Mouse (Mus musculus) myocyte (in vitro differentiated cells): Measurements from ENCODE around the gene Ddi2. TPM values are rescaled to one million over a fixed set of nuclear protein-coding genes. Genes with fewer than 3 reads are reported as not detected.

Experiments
- H3K27me3 ChIP-seq: one replicate; pipeline ENCODE4 v1.6.1; 2011; ENCODE audit not compliant: control insufficient read depth, insufficient read depth, insufficient read length
- H3K36me3 ChIP-seq: one replicate; pipeline ENCODE4 v1.6.1; 2011; ENCODE audit not compliant: control insufficient read depth, insufficient read depth
- H3K4me2 ChIP-seq: one replicate; pipeline ENCODE4 v1.6.1; 2011; ENCODE audit warnings: low read depth, control low read depth
- H3K4me3 ChIP-seq: one replicate; pipeline ENCODE4 v1.5.1; 2011; ENCODE audit warnings: mild to moderate bottlenecking, control low read depth, moderate library complexity
- H3K79me2 ChIP-seq: one replicate; pipeline ENCODE4 v1.6.1; 2011; ENCODE audit not compliant: control insufficient read depth, insufficient read depth
- H3ac ChIP-seq: one replicate; pipeline ENCODE4 v1.6.1; 2011; ENCODE audit not compliant: control insufficient read depth, insufficient read length
- CEBPB ChIP-seq: IDR thresholded peaks from 2 replicates; pipeline ENCODE4 v1.6.1; 2011; ENCODE audit warnings: mild to moderate bottlenecking, moderate library complexity; ENCODE audit not compliant: poor library complexity, insufficient read depth, severe bottlenecking
- E2F4 ChIP-seq: IDR thresholded peaks from one replicate; pipeline ENCODE4 v1.6.1; 2011; ENCODE audit warnings: mild to moderate bottlenecking, control low read depth, moderate library complexity; ENCODE audit not compliant: insufficient read depth
- MAX ChIP-seq: IDR thresholded peaks from one replicate; pipeline ENCODE4 v1.6.1; 2011; ENCODE audit warnings: low read depth, mild to moderate bottlenecking, control low read depth
- MYOD1 ChIP-seq, 3 experiments: IDR thresholded peaks; one replicate each; pipeline ENCODE4 v1.6.1; 2011; ENCODE audit warnings: control low read depth in 2 of 3, low read depth in 2 of 3, mild to moderate bottlenecking in 2 of 3, moderate library complexity in 1 of 3; ENCODE audit not compliant: insufficient read length in 2 of 3, control insufficient read depth in 1 of 3
- MYOG ChIP-seq, 3 experiments: IDR thresholded peaks; one replicate each; pipeline ENCODE4 v1.6.1; 2011; ENCODE audit warnings: control low read depth in 2 of 3, low read depth in 2 of 3, mild to moderate bottlenecking in 2 of 3; ENCODE audit not compliant: insufficient read length in 2 of 3, control insufficient read depth in 1 of 3, insufficient read depth in 1 of 3
- POLR2A ChIP-seq: IDR thresholded peaks from one replicate; pipeline ENCODE4 v1.6.1; 2011; ENCODE audit warnings: low read depth, mild to moderate bottlenecking, control low read depth, moderate library complexity; ENCODE audit not compliant: insufficient read length
- POLR2AphosphoS2 ChIP-seq: IDR thresholded peaks from one replicate; pipeline ENCODE4 v1.6.1; 2011; ENCODE audit warnings: low read depth, control low read depth; ENCODE audit not compliant: insufficient read length
- REST ChIP-seq: IDR thresholded peaks from one replicate; pipeline ENCODE4 v1.6.1; 2011; ENCODE audit warnings: mild to moderate bottlenecking, control low read depth, moderate library complexity; ENCODE audit not compliant: insufficient read depth, insufficient read length
- SRF ChIP-seq: IDR thresholded peaks from one replicate; pipeline ENCODE4 v1.6.1; 2011; ENCODE audit warnings: low read depth; ENCODE audit not compliant: control insufficient read depth, insufficient read length
- TCF12 ChIP-seq: IDR thresholded peaks from one replicate; pipeline ENCODE4 v1.6.1; 2011; ENCODE audit warnings: mild to moderate bottlenecking, control low read depth; ENCODE audit not compliant: poor library complexity, insufficient read depth, severe bottlenecking
- TCF3 ChIP-seq: IDR thresholded peaks from one replicate; pipeline ENCODE4 v1.6.1; 2011; ENCODE audit warnings: low read depth, control low read depth; ENCODE audit not compliant: insufficient read length
- USF1 ChIP-seq: IDR thresholded peaks from one replicate; pipeline ENCODE4 v1.6.1; 2011; ENCODE audit warnings: low read depth, mild to moderate bottlenecking, control low read depth, moderate library complexity
- polyA plus RNA-seq: library from polyadenylated mRNA; unstranded; fragments of >200 nt; fragmentation: generic; extraction: Trizol; gene quantifications from one replicate; pipeline ENCODE4 v1.2.1, GENCODE M21; 2012; ENCODE audit warnings: missing spikeins

Ddi2 gene
- polyA plus RNA-seq, 1 experiment: 10.6 TPM

GRCm38 (mm10) chr4:141660884-141661283, 62.3 kb downstream of the Ddi2 start:
- no peak for TF ChIP-seq USF1
- no peak for TF ChIP-seq MYOD1 (IDR thresholded peaks at IDR 0.05; ENCODE audit: control insufficient read depth in 1 of 3, insufficient read length in 2 of 3, low read depth in 2 of 3)
- TF ChIP-seq TCF3: no peak
- TF ChIP-seq TCF12: no peak
- no peak for TF ChIP-seq POLR2AphosphoS2
- TF ChIP-seq CEBPB: no peak
- no peak for TF ChIP-seq POLR2A
- no peak for TF ChIP-seq MAX
- no peak for TF ChIP-seq MYOG (IDR thresholded peaks at IDR 0.05; ENCODE audit: control insufficient read depth in 1 of 3, insufficient read depth in 1 of 3, insufficient read length in 2 of 3, low read depth in 2 of 3)
- TF ChIP-seq REST: no peak
- TF ChIP-seq SRF: no peak
- TF ChIP-seq E2F4: no peak
- Histone ChIP-seq H3K27me3 (no peaks in the 10 kb centered on the region), H3ac (no peak overlapping the region), H3K4me3 (no peak overlapping the region), H3K4me2 (no peak overlapping the region), H3K36me3 (no peaks in the 10 kb centered on the region), H3K79me2 (peaks cover 12% of the 10 kb centered on the region)

- H3ac ChIP-seq: no peak overlapping the region
- no peaks in the 10 kb centered on the region for H3K36me3 ChIP-seq
- no peak overlapping the region for H3K4me2 ChIP-seq
- no peaks in the 10 kb centered on the region for H3K27me3 ChIP-seq
- H3K4me3 ChIP-seq: no peak overlapping the region
- TF ChIP-seq USF1 (no peak), REST (no peak), MYOD1 (IDR thresholded peaks at IDR 0.05; ENCODE audit: control insufficient read depth in 1 of 3, insufficient read length in 2 of 3, low read depth in 2 of 3) (no peak), TCF12 (no peak)
- H3K79me2 ChIP-seq: peaks cover 12% of the 10 kb centered on the region
These were observed 63.5 kb downstream of the Ddi2 start for GRCm38 (mm10) chr4:141659739-141660138.

GRCm38 (mm10) chr4:141658846-141659484, 64.3 kb downstream of the Ddi2 start:
- Histone ChIP-seq H3K4me3 (no peak overlapping the region), H3K79me2 (peaks cover 12% of the 10 kb centered on the region), H3K27me3 (no peaks in the 10 kb centered on the region), H3K36me3 (no peaks in the 10 kb centered on the region), H3ac (no peak overlapping the region), H3K4me2 (peak overlapping the region; percentile 32)
- TF ChIP-seq MYOG (IDR thresholded peaks at IDR 0.05; ENCODE audit: control insufficient read depth in 1 of 3, insufficient read depth in 1 of 3, insufficient read length in 2 of 3, low read depth in 2 of 3): peak in 1 of 3 experiments; percentile 71
- TF ChIP-seq MYOD1 (IDR thresholded peaks at IDR 0.05; ENCODE audit: control insufficient read depth in 1 of 3, insufficient read length in 2 of 3, low read depth in 2 of 3): peak in 2 of 3 experiments; percentile 52 to 84
- TF ChIP-seq POLR2AphosphoS2: no peak

GRCm38 (mm10) chr4:141656932-141657331, 66.3 kb downstream of the Ddi2 start:
- no peaks in the 10 kb centered on the region for H3K79me2 ChIP-seq
- TF ChIP-seq USF1 (no peak), POLR2AphosphoS2 (no peak), MYOG (IDR thresholded peaks at IDR 0.05; ENCODE audit: control insufficient read depth in 1 of 3, insufficient read depth in 1 of 3, insufficient read length in 2 of 3, low read depth in 2 of 3) (no peak), POLR2A (no peak), TCF3 (no peak), CEBPB (no peak), MYOD1 (IDR thresholded peaks at IDR 0.05; ENCODE audit: control insufficient read depth in 1 of 3, insufficient read length in 2 of 3, low read depth in 2 of 3) (no peak), REST (no peak)
- H3K36me3 ChIP-seq: no peaks in the 10 kb centered on the region
- no peak overlapping the region for H3K4me3 ChIP-seq
- H3K4me2 ChIP-seq: no peak overlapping the region
- H3K27me3 ChIP-seq: no peaks in the 10 kb centered on the region
- no peak overlapping the region for H3ac ChIP-seq

GRCm38 (mm10) chr4:141655908-141656608, 67.2 kb downstream of the Ddi2 start:
- H3ac ChIP-seq: no peak overlapping the region
- no peaks in the 10 kb centered on the region for H3K79me2 ChIP-seq
- no peaks in the 10 kb centered on the region for H3K36me3 ChIP-seq
- no peak overlapping the region for H3K4me2 ChIP-seq
- no peaks in the 10 kb centered on the region for H3K27me3 ChIP-seq
- TF ChIP-seq E2F4 (no peak), CEBPB (no peak), TCF3 (no peak), MYOD1 (IDR thresholded peaks at IDR 0.05; ENCODE audit: control insufficient read depth in 1 of 3, insufficient read length in 2 of 3, low read depth in 2 of 3) (no peak), MAX (no peak), POLR2A (no peak), USF1 (no peak), POLR2AphosphoS2 (no peak)
- no peak overlapping the region for H3K4me3 ChIP-seq
